Mouse (Mus musculus) neutrophil, adult 5-6 weeks (primary cell): ENCODE measurements around the gene Lrrc20. TPM values are rescaled to one million over a fixed set of nuclear protein-coding genes. Genes with fewer than 3 reads are reported as not detected.

Experiments
- ATAC-seq: fragments of 151-379, 151-347 bp; 2 replicates; pipeline ENCODE4 v1.8.0; 2017; ENCODE audit warnings: mild to moderate bottlenecking, moderate TSS enrichment; ENCODE audit not compliant: insufficient number of reproducible peaks, poor library complexity, low FRiP score, severe bottlenecking; ENCODE audit errors: extremely low read depth
- total RNA-seq: library from RNA; stranded (forward); fragments of 200-1000 nt; gene quantifications from 2 replicates; pipeline ENCODE4 v1.2.3, GENCODE M21; 2017

The Lrrc20 gene
- total RNA-seq, 1 experiment from 2014 or later = 1.5 TPM

DNA sequence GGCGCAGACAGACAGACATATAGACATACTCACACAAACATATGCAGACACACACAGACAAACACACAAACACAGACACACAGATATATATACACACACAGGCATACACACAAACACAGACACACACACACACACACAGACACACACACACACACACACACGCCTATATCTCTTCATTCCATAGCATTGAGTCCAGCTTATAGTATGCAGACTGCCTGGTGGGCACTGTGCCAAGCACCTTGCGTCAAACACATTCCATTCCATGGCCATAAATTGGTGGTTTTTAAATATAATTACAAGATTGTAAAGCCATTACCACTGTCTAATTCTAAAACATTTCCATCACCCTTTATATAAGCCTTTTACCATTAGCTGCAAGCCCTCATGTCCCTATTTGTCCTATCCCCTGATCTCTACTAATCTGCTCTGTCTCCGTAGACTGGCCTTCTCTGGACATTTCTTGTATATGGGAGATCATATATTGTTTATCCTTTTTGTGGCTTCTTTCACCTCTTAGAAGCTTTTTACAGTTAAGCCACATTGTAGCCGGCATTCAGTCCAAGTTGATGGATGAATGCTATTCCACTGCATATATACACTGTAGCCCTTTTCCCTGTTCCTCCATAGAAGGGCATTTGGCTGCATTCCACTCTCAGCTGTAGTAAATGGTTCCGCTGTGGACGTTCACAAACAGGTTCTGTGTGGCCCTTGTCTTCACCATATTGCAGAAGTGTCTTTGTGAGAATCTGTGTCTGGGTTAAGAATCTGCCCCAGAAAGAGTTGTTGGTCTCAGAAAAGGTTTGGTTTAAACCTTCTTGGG lies 31.0 kb downstream of the Lrrc20 start:
- ATAC-seq = no peak

DNA sequence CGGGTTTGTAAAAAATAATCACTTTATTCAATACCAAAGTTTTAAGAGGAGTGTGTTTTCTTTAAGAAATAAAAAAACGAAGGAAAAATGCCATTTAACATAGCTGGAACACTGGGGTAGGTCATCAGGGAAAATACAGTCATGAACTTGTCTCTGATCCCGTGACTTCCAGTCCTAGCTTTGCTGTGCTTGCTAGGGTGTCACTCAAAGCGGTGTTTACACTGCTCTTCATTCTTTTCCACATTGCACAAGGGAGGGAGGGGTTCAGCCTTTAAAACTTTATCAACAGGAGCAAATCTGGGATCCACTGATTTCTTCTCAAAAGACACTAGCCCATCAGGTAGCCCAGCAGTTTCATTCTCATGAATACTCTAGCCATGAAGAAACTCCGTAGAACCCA lies 34.3 kb downstream of the Lrrc20 start:
- ATAC-seq = no peak

DNA sequence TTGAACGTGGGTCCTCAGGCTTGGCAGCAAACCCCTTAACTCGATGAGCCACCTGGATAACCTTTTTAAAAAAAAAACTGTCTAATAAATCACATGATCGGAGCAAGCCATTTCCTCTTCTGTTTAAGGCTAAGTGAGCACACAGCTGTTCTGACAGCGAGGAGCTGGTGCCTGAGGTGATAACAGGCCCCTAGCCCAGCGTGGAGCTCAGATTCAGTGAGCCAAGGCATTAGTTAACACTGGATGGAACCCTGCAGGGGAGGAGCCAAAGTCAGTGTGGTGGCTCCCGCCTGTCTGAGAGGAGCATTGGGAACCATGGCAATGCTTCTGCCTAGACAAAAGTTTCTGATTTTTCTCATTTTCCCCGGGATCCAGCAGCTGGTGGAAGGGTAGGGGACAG lies 35.2 kb downstream of the Lrrc20 start:
- ATAC-seq = no peak

DNA sequence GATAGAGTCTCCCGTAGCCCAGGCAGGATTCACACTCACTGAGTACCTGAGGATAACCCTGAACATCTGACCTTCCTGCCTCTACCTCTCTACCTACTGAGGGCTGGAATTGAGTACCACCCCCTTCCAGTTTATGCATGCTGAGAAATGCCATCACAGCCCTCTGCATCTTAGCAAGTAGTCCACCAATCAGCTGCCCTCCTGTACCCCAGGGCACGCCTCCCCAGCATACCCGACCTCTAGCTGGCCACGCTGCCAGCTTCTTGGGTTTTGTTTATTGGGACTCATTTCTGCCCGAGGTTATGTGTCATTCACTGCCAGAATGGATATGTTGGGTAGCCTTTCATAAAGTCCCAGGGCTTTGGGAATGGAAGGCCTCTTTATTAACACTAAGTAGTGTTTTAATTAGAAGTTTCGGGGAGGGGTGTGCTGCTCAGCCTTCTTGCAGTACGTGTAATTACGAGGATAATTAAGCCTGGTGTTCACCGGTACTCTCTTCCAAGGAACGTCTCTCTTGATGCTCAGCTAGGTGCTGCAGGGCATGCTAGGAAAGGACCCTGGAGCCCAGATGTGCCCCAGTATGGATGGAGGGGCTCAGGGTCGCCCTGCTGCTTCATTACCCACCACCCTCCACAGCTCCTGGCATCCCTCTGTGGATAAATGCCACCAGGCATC lies 36.8 kb downstream of the Lrrc20 start:
- no peak for ATAC-seq

DNA sequence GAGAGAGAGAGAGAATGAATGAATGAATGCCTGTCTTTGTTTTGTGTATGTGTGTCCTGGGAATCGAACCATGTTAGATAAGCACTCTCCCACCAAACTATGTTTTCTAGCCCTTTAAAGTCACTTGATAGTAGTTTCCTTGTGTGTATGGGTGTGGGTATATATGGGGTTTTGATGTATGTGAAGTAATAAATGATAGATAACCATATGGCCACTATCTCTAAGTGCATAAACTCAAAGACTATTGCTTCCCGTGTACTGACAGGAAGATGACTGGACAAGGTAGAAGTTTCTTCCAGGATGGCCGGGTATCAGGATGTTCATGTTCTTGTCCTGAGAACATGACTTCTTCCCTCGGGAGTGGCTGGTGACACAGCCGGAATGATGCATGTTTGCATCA lies 41.3 kb downstream of the Lrrc20 start:
- ATAC-seq = no peak

DNA sequence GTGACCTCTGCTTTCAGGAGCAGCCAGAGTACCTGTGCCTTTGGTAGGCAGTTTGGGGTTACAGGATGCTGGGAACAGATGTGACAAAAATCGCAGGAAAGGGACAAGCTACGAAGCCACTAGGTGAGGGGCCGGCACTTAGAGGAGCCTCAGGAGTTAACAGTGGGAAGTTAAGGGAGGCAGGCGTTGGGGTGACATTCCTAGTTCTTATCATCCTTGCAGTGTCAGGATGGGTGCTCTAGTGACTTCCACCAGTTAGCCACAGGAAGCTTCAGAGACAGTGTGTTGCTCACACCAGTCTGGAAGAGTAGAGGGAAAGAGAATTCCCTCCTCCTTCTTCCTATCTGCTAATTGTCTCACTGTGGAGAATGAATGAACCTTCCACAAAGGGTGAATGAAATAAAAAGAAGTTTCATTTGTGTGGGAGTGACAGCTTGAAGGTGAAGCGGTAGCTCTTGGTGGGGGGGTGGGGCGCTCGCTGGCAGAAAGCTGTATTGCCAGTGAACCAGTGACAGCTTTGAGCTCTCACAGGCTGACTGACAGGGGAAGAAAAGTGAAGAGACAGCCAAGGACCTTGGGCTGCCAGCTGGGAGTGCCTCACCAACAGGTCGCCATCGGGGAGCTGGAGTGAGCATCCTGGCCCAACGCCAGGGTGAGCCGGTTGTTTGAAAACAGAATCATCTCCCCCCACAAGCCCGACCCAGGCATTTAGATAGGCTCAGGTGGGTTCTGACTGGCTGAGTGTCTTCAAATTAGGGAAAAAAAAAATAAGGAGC lies 41.9 kb downstream of the Lrrc20 start:
- ATAC-seq = no peak

DNA sequence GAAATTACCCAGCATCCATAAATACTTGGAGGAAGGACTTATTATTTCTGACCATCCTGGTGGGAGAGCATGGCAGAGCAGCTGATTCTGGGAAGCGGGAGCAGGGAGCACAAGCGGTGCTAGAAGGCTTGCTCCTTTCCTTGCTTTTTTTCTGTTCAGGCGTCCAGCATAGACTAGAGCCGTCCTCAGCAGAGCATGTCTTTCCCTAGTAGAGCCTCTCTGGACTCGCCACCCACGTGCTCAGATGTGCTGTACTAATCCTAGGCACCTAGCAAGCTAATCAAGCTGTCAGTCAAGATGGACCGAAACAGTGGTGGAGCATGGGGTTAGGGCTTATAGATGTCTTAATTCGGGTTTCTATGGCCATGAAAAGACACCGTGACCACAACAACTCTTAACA lies 42.7 kb downstream of the Lrrc20 start:
- ATAC-seq = no peak

DNA sequence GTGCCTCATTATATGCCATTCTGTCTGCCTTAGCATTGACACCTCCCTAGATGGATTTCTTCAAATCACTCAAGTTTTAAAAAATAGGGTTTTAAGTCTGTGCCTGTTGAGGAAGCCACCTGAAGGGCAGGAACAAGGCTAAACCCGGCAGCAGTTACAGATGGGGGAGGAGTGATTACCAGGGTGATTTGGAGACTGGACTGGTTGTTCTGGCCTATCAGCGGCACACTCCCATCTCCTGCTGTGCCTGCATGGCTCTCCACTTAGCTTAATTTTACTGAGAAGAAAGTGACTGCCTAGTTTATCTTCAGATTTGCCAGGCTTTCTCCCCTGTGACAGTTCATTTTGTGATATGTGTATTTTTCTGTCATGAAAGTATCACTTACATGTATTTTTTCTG lies 43.9 kb downstream of the Lrrc20 start:
- ATAC-seq = no peak

DNA sequence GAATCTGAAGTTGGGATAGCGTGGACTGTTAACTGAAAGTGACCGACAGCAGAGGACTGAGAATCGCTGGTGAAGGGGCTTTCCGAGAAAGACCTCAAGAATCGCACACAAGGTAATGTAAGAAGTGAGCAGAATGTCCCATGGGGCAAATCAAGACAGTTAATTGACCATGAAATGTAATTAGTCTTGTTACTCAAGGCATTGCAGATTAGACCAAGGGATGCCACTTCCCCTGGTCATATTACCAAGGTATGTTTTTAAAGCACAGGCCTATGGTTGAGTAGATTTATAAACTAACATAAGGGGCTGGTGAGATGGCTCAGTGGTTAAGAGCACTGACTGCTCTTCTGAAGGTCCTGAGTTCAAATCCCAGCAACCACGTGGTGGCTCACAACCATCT lies 45.1 kb downstream of the Lrrc20 start:
- no peak for ATAC-seq

DNA sequence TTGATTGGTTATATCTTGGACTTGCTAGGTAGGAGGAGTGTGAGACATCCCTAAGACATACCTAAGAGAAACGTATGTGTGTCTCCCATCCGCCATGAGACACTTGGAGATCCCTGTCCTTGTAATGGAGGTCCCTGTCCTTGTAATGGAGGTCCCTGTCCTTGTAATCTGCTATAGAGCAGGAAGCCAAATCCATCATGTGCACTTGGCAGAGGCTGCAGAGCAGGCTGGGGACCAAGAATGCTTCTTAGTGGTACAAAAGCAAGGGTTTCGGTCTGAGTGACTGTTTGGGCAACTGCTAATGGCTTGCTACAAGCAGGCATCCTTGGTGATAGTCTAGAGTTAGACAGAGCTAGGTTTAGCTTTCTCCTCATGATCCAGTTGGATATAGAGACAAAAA lies 55.3 kb downstream of the Lrrc20 start:
- no peak for ATAC-seq

DNA sequence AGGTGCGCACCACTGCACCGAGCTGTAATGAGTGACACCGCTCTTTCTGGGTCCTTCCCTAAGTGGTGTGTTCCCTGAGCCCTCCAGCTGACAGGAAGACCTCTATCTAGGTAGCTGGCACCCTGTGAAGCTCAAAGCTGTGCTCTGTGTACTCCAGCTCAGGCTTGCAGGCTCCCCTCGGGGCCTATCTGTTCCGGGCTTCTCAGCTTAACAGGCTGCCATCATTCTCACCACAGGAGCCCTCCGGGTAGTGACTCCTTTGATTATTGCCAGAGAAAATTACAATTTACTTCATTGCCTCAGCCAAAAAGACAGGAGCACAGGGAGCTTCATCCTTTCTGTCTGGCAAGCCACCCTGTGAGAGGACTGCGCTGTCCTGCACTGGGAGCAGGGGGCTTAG lies 57.7 kb downstream of the Lrrc20 start:
- no peak for ATAC-seq

DNA sequence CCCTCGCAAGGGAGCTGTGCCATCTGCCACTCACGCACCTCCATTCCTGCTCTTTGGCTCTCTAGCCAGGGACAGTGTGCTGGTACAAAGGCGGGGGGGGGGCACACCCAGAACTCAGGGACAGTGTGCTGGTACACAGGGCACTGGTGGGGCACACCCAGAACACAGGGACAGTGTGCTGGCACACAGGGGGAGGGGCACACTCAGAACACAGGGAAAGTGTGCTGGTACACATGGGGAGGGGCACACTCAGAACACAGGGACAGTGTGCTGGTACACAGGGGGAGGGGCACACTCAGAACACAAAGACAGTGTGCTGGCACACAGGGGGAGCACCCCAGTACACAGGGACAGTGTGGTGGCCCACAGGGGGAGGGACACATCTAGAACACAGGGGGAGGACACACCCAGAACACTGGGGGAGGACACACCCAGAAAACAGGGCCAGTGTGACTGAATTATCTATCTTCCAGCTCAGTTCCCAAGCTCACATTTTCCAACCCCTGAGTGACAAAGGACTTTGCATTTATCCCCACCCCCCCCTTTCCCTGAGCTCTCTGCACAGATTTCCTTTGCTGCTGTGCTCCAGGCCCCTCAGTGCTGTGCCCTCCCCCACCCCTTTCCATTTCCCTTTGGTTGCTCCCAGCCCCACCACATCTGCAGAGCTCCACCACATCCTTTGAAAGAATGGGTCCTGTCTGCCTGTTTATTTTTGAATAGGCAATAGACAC lies 58.9 kb downstream of the Lrrc20 start:
- ATAC-seq = no peak

DNA sequence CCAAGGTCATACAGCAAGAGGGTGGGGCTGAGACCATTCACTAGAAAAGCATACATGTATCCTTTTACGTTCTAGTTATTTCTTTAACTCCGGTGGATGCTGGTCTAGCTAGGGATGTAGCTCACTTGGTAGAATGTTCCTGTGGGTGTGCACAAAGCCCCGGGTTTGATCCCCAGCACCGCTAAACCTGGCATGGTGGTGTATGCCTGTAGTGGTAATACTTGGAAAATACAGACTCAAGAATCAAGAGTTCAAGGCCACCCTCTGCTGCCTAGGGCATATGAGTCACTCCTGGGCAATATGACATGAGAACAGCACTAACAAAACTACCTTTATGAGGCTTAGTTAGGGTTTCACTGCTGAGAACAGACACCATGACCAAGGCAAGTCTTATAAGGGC lies 59.8 kb downstream of the Lrrc20 start:
- no peak for ATAC-seq

DNA sequence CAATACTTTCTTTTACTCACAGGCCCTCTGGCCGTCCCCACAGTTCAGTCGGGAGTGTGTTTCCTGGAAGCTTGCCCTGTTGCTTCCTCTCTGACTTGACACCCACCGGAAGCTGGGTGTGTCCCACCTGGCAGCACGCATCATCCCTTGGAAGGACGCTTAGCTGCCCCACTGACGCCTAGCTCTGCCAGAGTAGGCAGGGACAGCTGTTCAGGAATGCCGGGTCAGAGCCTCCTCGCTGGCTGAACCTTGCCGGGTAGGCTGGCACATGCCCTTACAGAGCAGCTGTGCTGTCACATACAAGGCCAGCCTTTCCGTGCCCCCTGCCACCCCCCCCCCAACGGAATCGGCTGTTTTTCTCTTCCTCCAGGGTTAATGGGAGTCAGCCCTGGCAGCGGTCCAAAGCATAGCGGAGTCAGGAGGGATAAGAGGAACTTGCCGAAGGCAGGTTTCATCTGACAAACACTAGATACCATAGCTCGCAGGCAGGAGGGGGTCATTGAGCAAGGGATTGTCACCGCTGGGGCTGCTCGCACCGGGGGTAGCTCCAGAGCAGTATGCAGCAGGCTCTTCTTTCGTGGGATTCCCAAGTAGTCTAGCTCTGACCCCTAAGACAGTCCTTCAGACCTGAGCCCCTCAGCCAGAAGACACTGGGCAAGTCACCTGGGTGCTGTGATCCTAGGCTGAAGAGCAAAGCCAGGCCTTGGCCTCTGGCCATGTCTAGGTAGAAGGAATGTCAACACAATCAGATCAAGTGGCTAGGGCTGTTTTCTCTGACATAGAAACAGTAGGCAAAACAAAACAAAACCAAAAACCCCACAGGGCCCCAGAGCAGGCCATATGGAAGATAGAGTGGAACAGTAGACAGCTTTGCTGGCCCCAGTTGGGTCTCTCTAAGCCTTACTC lies 60.8 kb downstream of the Lrrc20 start:
- ATAC-seq = no peak

DNA sequence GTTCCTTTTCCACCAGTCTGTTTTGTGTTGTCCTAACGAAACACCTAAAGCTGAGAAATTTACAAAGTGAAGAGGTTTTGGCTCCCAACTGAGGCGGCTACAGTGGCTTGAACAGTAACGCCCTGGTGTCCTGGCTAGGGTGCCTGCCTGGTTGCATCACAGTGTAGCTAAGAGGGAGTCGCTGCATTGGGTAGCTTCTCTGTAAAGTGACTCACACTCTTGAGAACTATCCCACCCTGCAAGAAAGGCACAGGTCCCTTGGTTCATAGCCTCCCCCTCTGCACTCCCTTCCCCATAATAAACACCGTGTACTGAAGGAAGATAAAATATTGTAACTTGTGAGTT lies 61.4 kb downstream of the Lrrc20 start:
- ATAC-seq = no peak

DNA sequence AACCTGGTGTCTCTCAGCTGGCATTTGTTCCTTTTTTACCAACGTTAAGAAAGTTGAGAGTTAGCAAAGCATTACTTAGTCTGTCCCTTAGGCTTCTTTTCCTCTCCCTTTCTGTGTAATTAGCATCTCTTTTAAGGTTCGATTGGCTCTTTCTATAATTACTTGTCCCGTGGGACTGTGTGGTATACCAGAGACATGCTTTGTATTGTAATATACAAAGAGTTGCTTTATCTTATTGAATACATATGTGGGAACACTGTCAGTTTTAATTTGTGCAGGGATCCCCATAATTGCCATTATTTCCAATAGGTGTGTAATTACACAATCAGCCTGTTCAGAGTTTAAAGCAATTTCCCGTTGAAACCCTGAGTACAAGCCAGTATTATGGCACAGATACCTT lies 62.8 kb downstream of the Lrrc20 start:
- ATAC-seq = no peak

DNA sequence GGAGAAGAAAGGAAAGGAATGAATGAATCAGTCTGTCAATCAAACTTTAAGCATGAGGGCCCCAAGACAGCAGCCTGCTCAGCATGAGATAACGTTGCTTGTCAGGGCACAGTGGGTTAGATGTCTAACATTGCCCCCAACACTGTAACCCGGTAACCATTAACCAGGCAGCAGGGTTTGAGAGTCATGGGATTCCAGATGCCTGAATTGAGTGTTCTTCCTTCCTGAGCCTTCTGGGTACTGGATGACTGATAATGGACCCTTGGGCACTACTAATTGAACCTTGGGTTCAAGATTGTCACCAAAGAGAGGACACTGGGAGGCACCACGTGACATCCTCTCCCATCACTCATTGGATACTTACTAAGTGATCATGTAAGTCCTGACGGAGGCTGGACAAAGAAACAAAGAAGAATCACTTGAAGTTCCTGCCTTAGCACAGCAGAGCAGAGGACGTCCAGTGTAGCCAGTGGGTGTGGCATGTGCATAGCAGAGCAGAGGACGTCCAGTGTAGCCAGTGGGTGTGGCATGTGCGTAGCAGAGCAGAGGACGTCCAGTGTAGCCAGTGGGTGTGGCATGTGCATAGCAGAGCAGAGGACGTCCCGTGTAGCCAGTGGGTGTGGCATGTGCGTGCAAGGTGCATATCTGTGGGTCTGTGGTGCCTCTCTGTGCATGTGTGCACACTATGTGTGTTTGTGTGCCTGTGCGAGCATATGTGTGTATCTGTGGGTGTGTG lies 68.7 kb downstream of the Lrrc20 start:
- no peak for ATAC-seq

DNA sequence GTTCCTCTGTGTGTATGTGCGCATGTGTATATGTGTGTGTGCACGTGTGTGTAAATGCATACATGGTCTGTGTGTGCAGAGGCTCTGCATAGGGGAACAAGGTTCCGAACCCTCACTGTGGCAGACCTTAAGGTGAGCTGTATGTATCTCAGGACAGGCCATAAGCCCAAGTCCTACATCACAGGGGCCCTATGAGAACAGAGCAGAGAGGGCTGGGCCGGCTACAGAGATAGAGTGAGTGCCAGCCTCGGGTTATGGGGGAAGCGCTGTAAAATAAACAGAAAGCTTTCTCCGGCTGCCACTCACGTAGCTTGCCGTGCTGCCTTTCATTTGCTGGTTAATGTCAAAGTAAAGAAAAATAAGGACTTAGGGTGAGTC lies 69.3 kb downstream of the Lrrc20 start:
- ATAC-seq = no peak
